Mouse (Mus musculus) C2C12 (cell line): Measurements from ENCODE around the gene Mybphl. TPM values are rescaled to one million over a fixed set of nuclear protein-coding genes. Genes with fewer than 3 reads are reported as not detected.

Experiments used
- H3K27me3 ChIP-seq: one replicate; pipeline ENCODE4 v1.6.1; 2011; ENCODE audit not compliant: control insufficient read depth, insufficient read depth, insufficient read length
- H3K36me3 ChIP-seq: one replicate; pipeline ENCODE4 v1.6.1; 2011; ENCODE audit not compliant: control insufficient read depth, insufficient read depth
- H3K4me3 ChIP-seq: one replicate; pipeline ENCODE4 v1.5.1; 2011; ENCODE audit warnings: mild to moderate bottlenecking, control low read depth; ENCODE audit not compliant: poor library complexity, insufficient read depth, severe bottlenecking
- H3K79me2 ChIP-seq: one replicate; pipeline ENCODE4 v1.6.1; 2011; ENCODE audit not compliant: control insufficient read depth, insufficient read depth
- H3K79me3 ChIP-seq: one replicate; pipeline ENCODE4 v1.6.1; 2011; ENCODE audit warnings: low read depth, control low read depth
- H3ac ChIP-seq: one replicate; pipeline ENCODE3; 2011; ENCODE audit warnings: low read depth; ENCODE audit not compliant: control insufficient read depth, insufficient read length
- CEBPB ChIP-seq: IDR thresholded peaks from one replicate; pipeline ENCODE4 v1.6.1; 2011; ENCODE audit warnings: low read depth, mild to moderate bottlenecking, control low read depth, moderate library complexity
- CTCF ChIP-seq: IDR thresholded peaks from one replicate; pipeline ENCODE4 v1.5.1; 2011; ENCODE audit not compliant: control insufficient read depth, insufficient read depth, insufficient read length
- FOSL1 ChIP-seq: IDR thresholded peaks from one replicate; pipeline ENCODE4 v1.8.0; 2011; ENCODE audit warnings: mild to moderate bottlenecking, low read length; ENCODE audit not compliant: poor library complexity, insufficient read depth, severe bottlenecking
- MAX ChIP-seq: IDR thresholded peaks from one replicate; pipeline ENCODE4 v1.6.1; 2011; ENCODE audit warnings: mild to moderate bottlenecking, control low read depth
- MYOD1 ChIP-seq: IDR thresholded peaks from one replicate; pipeline ENCODE4 v1.6.1; 2011; ENCODE audit warnings: low read depth; ENCODE audit not compliant: control insufficient read depth, insufficient read length
- MYOG ChIP-seq: IDR thresholded peaks from one replicate; pipeline ENCODE4 v1.6.1; 2011; ENCODE audit not compliant: control insufficient read depth, insufficient read length; ENCODE audit errors: extremely low read depth
- USF1 ChIP-seq: IDR thresholded peaks from one replicate; pipeline ENCODE4 v1.6.1; 2011; ENCODE audit warnings: low read depth, mild to moderate bottlenecking, control low read depth, moderate library complexity
- polyA plus RNA-seq: library from polyadenylated mRNA; unstranded; fragments of >200 nt; fragmentation: generic; extraction: Trizol; gene quantifications from one replicate; pipeline ENCODE4 v1.2.1, GENCODE M21; 2012; ENCODE audit warnings: missing spikeins

The Mybphl gene
- polyA plus RNA-seq, 1 experiment, result not detected

- no peak overlapping the region for H3ac ChIP-seq
- no peaks in the 10 kb centered on the region for H3K79me2 ChIP-seq
- no peak overlapping the region for H3K4me3 ChIP-seq
- no peaks in the 10 kb centered on the region for H3K36me3 ChIP-seq
- H3K79me3 ChIP-seq, result no peaks in the 10 kb centered on the region
- H3K27me3 ChIP-seq, result peaks cover 74% of the 10 kb centered on the region
- TF ChIP-seq MAX (no peak), MYOG (no peak), USF1 (no peak), FOSL1 (no peak), CEBPB (no peak), CTCF (no peak), MYOD1 (no peak)
These were observed 43.9 kb downstream of the Mybphl start for GRCm38 (mm10) chr3:108408517-108409008.

GRCm38 (mm10) chr3:108409656-108410358 lies 45.1 kb downstream of the Mybphl start:
- Histone ChIP-seq H3K79me2 (no peaks in the 10 kb centered on the region), H3K4me3 (no peak overlapping the region), H3K79me3 (no peaks in the 10 kb centered on the region), H3ac (no peak overlapping the region), H3K27me3 (peaks cover 66% of the 10 kb centered on the region), H3K36me3 (no peaks in the 10 kb centered on the region)
- TF ChIP-seq CEBPB (no peak), FOSL1 (no peak), MYOD1 (no peak), MAX (no peak), USF1 (no peak), MYOG (no peak), CTCF (no peak)

GRCm38 (mm10) chr3:108410359-108410714 lies 45.6 kb downstream of the Mybphl start:
- peaks cover 67% of the 10 kb centered on the region for H3K27me3 ChIP-seq

GRCm38 (mm10) chr3:108411026-108411753 lies 46.5 kb downstream of the Mybphl start:
- Histone ChIP-seq H3K4me3 (no peak overlapping the region), H3K79me3 (no peaks in the 10 kb centered on the region), H3ac (no peak overlapping the region), H3K27me3 (peaks cover 66% of the 10 kb centered on the region), H3K36me3 (no peaks in the 10 kb centered on the region), H3K79me2 (no peaks in the 10 kb centered on the region)
- TF ChIP-seq CEBPB, result no peak
- TF ChIP-seq USF1, result no peak
- TF ChIP-seq MYOG, result no peak

More at GRCm38 (mm10) chr3:108410359-108410714, 45.6 kb downstream of the Mybphl start:
- TF ChIP-seq MYOD1, result no peak
- TF ChIP-seq MAX, result no peak
- TF ChIP-seq MYOG, result no peak
- TF ChIP-seq FOSL1, result no peak
- TF ChIP-seq CTCF, result no peak
- TF ChIP-seq CEBPB, result no peak
- TF ChIP-seq USF1, result no peak
- Histone ChIP-seq H3ac (no peak overlapping the region), H3K79me2 (no peaks in the 10 kb centered on the region), H3K79me3 (no peaks in the 10 kb centered on the region), H3K4me3 (no peak overlapping the region), H3K36me3 (no peaks in the 10 kb centered on the region)

GRCm38 (mm10) chr3:108411754-108412121 lies 47.0 kb downstream of the Mybphl start:
- peaks cover 66% of the 10 kb centered on the region for H3K27me3 ChIP-seq
- no peaks in the 10 kb centered on the region for H3K79me2 ChIP-seq
- no peaks in the 10 kb centered on the region for H3K79me3 ChIP-seq
- H3ac ChIP-seq, result no peak overlapping the region
- no peaks in the 10 kb centered on the region for H3K36me3 ChIP-seq
- H3K4me3 ChIP-seq, result no peak overlapping the region
- TF ChIP-seq USF1 (no peak), MYOG (no peak), CEBPB (no peak), MYOD1 (no peak), FOSL1 (no peak)
